Mouse (Mus musculus) forebrain, embryonic 11.5 days (tissue): Measurements from ENCODE around the gene Cenpb. TPM values are rescaled to one million over a fixed set of nuclear protein-coding genes. Genes with fewer than 3 reads are reported as not detected.
A peak's percentile ranks its signal among the peaks of the same experiment; 100 is the strongest.

Source experiments
- ATAC-seq: fragments of 200-750 bp; cut with Nextera tagmentation; replicated peaks from 2 replicates; pipeline ENCODE4 v1.8.0; 2017; ENCODE audit warnings: moderate TSS enrichment; ENCODE audit not compliant: low FRiP score
- DNase-seq: peaks from one replicate; pipeline ENCODE4 v3.0.0-alpha.2; 2017; ENCODE audit warnings: low spot score
- H3K27ac ChIP-seq: fragments of 300-500 bp; sonication (generic); 2 replicates; pipeline ENCODE4 v1.5.1; 2014; ENCODE audit warnings: low read depth, low read length
- H3K27me3 ChIP-seq: fragments of 300-500 bp; sonication (generic); 2 replicates; pipeline ENCODE4 v1.6.1; 2014; ENCODE audit warnings: mild to moderate bottlenecking, low read length, mixed read lengths; ENCODE audit not compliant: control insufficient read depth, insufficient read depth
- H3K36me3 ChIP-seq: fragments of 300-500 bp; sonication (generic); 2 replicates; pipeline ENCODE4 v1.6.1; 2014; ENCODE audit warnings: mild to moderate bottlenecking, low read length, moderate library complexity, mixed read lengths; ENCODE audit not compliant: control insufficient read depth, insufficient read depth
- H3K4me1 ChIP-seq: fragments of 300-500 bp; sonication (generic); replicated peaks from 2 replicates; pipeline ENCODE4 v1.6.1; 2014; ENCODE audit warnings: low read length, mixed read lengths; ENCODE audit not compliant: control insufficient read depth, insufficient read depth
- H3K4me2 ChIP-seq: fragments of 300-500 bp; sonication (generic); 2 replicates; pipeline ENCODE4 v1.6.1; 2014; ENCODE audit warnings: low read depth, mild to moderate bottlenecking, low read length, moderate library complexity, mixed read lengths; ENCODE audit not compliant: severe bottlenecking
- H3K4me3 ChIP-seq: fragments of 300-500 bp; sonication (generic); 2 replicates; pipeline ENCODE4 v1.5.1; 2014; ENCODE audit warnings: low read depth, low read length
- H3K9ac ChIP-seq: fragments of 300-500 bp; sonication (generic); 2 replicates; pipeline ENCODE4 v1.6.1; 2014; ENCODE audit warnings: low read length
- H3K9me3 ChIP-seq: fragments of 300-500 bp; sonication (generic); 2 replicates; pipeline ENCODE4 v1.6.1; 2016; ENCODE audit warnings: low read length, mixed read lengths; ENCODE audit not compliant: control insufficient read depth
- WGBS: fragments of 180-500 bp; shearing (Covaris S2); extraction: QIAGEN DNeasy Blood & Tissue Kit; methylation state at CpG from one replicate; pipeline ENCODE4 v1.1.7; 2014; 5-methylcytosine and 5-hydroxymethylcytosine counted together
- polyA plus RNA-seq: library from polyadenylated mRNA; unstranded; fragments of >200 nt; fragmentation: Nextera tagmentation; extraction: Ambion mirVana; gene quantifications from 2 replicates; pipeline ENCODE4 v1.2.1, GENCODE M21; 2014

The Cenpb gene
- polyA plus RNA-seq, 1 experiment from 2014 or later: 12.3 TPM

DNA sequence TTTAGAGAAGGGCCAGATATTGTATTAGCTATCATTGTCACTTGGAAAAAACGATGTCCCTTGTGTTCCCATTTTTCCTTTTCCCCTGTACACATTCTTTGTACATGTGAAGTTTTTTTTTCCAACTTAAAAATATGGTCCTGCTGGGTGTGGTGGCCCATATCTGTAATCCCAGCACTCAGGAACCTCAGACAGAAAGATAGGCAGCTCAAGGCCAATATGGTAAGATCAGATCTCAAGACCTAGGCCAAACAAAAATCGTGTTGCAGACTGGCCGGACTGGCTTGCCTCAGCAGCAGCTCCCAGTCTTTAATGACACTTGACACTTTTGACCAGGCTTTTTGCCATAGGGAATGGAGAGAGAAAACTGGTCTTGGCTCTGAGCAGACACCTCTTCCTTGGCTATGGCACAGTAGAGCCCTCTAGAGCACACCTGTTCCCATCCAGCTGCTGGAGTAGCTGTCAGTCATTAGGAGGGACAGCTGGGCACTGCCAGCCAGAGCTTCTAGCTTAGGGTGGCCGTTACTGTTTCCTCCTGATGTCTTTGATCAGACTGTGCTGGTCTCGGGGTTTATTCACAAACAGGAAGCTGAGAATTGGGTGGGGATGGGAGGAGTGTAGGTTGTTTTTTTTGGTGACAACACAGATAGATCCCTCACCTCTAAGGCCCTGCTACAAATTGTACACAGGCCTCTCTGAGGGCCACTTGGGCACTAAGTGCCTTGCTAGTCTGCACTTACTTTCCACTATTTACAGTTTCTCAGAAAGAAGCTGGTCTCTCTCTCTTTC, 9.8 kb upstream of the Cenpb start:
- H3K36me3 ChIP-seq: peaks cover 9% of the 10 kb centered on the region
- peak overlapping the region; percentile 33 for H3K4me2 ChIP-seq
- WGBS: 42% methylated on average over 5 of the region's 5 CpGs
- H3K27ac ChIP-seq: peak overlapping the region; percentile 81
- peak overlapping the region; percentile 27; the same call in 1 of the 2 replicates for H3K9ac ChIP-seq
- H3K9me3 ChIP-seq: no peaks in the 10 kb centered on the region
- H3K27me3 ChIP-seq: no peaks in the 10 kb centered on the region
- H3K4me1 ChIP-seq: peaks cover 24% of the 10 kb centered on the region
- DNase-seq (no peak), ATAC-seq (no peak)
- peak overlapping the region; percentile 2; the same call in 1 of the 2 replicates for H3K4me3 ChIP-seq

DNA sequence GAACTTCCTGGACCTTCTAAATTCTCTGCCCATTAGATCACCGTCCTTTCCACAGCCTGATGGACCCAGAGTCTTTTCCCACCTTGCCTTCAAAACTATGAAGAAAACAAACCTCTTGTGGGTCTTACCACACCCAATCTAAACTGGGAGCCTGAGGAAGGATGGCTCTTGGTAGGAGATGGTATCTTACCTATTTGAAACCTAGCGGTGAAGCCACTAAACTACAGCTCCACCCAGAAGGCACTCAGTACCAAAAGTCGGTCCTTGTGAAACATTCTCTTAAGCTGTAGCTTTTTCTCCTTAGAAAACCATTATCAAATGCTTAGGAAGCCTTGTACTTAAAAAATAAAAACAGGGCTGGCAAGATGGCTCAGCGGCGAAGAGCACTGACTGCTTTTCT, 8.4 kb upstream of the Cenpb start:
- WGBS: 97% methylated on average over 5 of the region's 5 CpGs

DNA sequence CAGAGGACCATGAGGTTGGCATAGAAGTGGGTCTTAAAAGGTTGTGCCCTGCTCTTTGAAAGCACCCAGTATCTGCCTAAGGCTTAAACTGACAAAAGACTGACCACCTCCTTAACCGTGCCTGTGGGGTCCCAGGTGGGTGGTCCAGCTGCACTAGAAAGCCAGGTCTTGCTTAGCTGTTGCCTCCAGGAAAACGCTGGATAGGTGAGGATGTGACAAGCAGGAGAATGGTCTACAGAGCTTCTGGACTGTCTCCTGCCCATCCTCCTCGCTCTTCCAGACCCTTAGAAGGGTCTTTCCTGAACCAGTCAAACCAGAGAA, 7.7 kb upstream of the Cenpb start:
- Histone ChIP-seq H3K27me3 (no peaks in the 10 kb centered on the region), H3K27ac (peak overlapping the region; percentile 48; the same call in 1 of the 2 replicates), H3K4me3 (peak overlapping the region; percentile 44), H3K4me2 (peak overlapping the region; percentile 65), H3K9ac (peak overlapping the region; percentile 89), H3K4me1 (peaks cover 24% of the 10 kb centered on the region), H3K36me3 (peaks cover 5% of the 10 kb centered on the region), H3K9me3 (no peaks in the 10 kb centered on the region)
- ATAC-seq (no peak), DNase-seq (no peak)
- 13% methylated on average over 3 of the region's 3 CpGs for WGBS

More for the DNA sequence above, 8.4 kb upstream of the Cenpb start:
- DNase-seq: no peak
- H3K9me3 ChIP-seq: no peaks in the 10 kb centered on the region
- peak overlapping the region; percentile 44 for H3K4me3 ChIP-seq
- H3K27me3 ChIP-seq: no peaks in the 10 kb centered on the region
- ATAC-seq: no peak
- H3K9ac ChIP-seq: no peak overlapping the region
- no peak overlapping the region for H3K27ac ChIP-seq
- H3K4me1 ChIP-seq: peaks cover 24% of the 10 kb centered on the region
- H3K4me2 ChIP-seq: peak overlapping the region; percentile 65; the same call in 1 of the 2 replicates
- H3K36me3 ChIP-seq: peaks cover 5% of the 10 kb centered on the region

DNA sequence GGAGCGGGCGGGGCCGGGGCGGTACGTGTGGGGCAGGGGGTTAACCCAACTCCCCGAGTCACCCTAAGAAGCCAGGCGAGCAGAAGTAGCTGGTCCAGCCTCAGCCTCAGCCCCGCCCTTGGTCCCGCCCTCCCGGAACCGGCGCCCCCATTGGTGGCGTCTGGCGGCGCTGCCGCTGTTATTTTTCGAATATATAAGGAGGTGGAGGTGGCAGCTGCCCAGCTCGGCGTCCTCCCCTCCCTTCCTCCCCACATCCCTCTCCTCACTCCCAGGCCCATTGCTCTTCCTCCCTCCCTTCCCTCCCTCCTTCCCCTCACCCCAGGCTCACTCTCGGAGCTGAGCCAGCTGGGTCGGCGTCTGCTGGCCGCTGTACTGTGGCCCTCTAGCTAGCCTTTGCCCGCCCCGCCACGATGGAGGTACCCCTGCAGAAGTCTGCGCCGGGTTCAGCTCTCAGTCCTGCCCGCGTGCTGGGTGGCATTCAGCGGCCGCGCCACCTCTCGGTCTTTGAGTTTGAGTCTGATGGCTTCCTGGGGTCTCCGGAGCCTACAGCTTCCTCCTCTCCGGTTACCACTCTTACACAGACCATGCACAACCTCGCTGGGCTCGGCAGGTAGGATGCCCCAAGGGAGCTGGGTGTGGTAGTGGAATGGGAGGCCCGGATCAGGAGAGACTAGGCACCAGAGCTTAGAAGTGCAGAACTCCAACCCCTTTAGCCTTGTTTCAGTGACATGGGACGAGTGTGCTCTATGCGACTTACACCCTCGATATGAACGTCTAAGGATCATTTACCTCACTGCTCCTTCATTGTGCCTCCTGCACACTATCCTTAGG, 7.1 kb upstream of the Cenpb start, which contains the start of the genes Cdc25b and Spef1:
Gene Cdc25b, plus strand, starts transcription at position 179 of the 831 bp plus-strand sequence.
Gene Spef1, minus strand, starts transcription at position 512 of the 831 bp plus-strand sequence.
- Histone ChIP-seq H3K4me2 (peak within 1 kb of the TSS; percentile 65), H3K4me3 (peak within 1 kb of the TSS; percentile 44), H3K27ac (peak within 1 kb of the TSS; percentile 48), H3K4me1 (peaks cover 24% of the 10 kb centered on the region), H3K27me3 (no peaks in the 10 kb centered on the region), H3K9ac (peak within 1 kb of the TSS; percentile 89), H3K36me3 (peaks cover 5% of the 10 kb centered on the region), H3K9me3 (no peaks in the 10 kb centered on the region)
- ATAC-seq (peak; percentile 81), DNase-seq (peak; percentile 93)
- WGBS: under 1% methylated on average over 43 of the region's 43 CpGs

DNA sequence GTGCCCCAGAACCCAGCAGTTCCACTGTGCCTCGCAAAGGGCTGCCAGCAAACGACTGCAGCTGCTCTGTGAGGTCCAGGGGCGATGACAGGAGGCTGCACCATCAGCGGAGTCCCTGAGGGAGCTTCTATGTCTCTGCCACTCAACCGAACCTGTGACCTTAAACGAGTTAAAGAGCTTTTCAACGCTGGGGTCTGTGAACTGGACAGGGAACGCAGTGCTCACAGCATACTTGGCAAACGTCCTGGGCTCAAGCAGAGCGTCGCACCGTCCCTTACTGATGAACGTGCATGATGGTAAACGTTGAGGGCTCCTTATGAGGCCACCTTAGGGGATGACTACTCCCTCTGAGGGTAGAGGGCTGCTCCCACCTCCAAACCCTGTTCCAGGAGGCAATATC, 6.5 kb upstream of the Cenpb start:
- peaks cover 21% of the 10 kb centered on the region for H3K4me1 ChIP-seq

DNA sequence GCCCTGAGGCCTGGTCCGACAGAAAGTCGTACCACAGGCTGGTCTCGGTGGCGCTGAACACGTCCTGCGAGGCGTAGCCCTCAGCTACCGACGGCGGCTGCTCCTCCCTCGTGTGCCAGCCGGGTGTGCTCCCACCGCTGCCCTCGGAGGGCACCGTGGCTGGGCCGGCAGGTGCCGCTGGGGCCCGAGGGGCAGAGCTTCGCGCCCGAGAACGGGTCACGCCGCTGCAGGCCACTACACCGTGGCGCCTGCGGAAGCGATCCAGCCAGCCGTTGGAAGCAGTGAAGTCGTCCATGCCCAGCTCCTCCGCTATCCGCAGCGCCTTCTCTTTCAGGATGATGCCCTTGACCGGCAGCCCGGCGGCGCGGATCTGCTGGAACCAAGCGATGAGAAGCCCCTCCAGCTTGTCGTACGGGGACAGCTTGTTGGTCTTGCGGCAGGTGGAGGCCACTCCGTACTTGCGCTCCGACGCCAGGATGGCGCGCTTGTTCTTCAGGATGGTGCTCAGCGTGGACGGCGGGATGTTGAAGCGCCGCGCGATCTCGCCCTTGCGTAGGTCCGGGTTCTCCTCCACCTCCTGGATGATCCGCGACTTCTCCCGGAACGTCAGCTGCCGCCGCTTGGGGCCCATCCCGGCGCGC, 501 bp downstream of the Cenpb start:
- Histone ChIP-seq H3K4me2 (peak overlapping the region; percentile 97), H3K9me3 (no peaks in the 10 kb centered on the region), H3K27me3 (no peaks in the 10 kb centered on the region), H3K9ac (peak overlapping the region; percentile 97), H3K36me3 (no peaks in the 10 kb centered on the region), H3K4me3 (peak overlapping the region; percentile 82), H3K27ac (peak overlapping the region; percentile 76), H3K4me1 (peaks cover 19% of the 10 kb centered on the region)
- WGBS: under 1% methylated on average over 62 of the region's 67 CpGs
- peak; percentile 83 for DNase-seq
- peak; percentile 56 for ATAC-seq

More for the DNA sequence above, 6.5 kb upstream of the Cenpb start:
- Histone ChIP-seq H3K27ac (peak overlapping the region; percentile 42; the same call in 1 of the 2 replicates), H3K36me3 (no peaks in the 10 kb centered on the region), H3K9ac (peak overlapping the region; percentile 89), H3K9me3 (no peaks in the 10 kb centered on the region), H3K4me2 (peak overlapping the region; percentile 65), H3K27me3 (no peaks in the 10 kb centered on the region), H3K4me3 (peak overlapping the region; percentile 44)
- ATAC-seq (no peak; the same call in 1 of the 2 replicates), DNase-seq (no peak)
- under 1% methylated on average over 14 of the region's 14 CpGs for WGBS

DNA sequence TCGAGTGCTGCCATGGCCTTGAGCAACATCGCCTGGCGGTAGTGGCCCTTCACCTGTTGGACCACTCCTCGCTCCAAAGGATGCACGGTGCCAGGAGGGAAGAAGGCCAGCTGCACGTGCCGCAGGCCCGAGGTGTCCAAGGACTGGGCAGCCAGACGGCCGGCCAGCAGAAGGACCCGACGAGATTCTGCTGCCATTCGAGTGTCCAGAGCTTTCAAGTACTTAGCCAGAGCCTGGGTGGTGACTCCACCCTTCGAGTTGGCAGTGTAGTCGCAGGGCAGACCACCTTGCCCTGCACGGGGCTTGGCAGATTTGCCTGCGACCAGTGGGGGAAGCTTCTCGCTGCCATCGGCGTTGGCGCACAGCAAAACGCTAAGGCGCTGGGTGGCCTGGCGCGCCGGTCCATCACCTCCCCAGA, 1.0 kb downstream of the Cenpb start:
- peak overlapping the region; percentile 82 for H3K4me3 ChIP-seq
- H3K4me1 ChIP-seq: peaks cover 19% of the 10 kb centered on the region
- ATAC-seq: peak; percentile 5; the same call in 1 of the 2 replicates
- H3K36me3 ChIP-seq: no peaks in the 10 kb centered on the region
- 26% methylated on average over 25 of the region's 26 CpGs for WGBS
- H3K27ac ChIP-seq: peak overlapping the region; percentile 76; the same call in 1 of the 2 replicates
- peak overlapping the region; percentile 97 for H3K9ac ChIP-seq
- peak overlapping the region; percentile 97 for H3K4me2 ChIP-seq
- H3K9me3 ChIP-seq: no peaks in the 10 kb centered on the region
- peak; percentile 58 for DNase-seq
- no peaks in the 10 kb centered on the region for H3K27me3 ChIP-seq

DNA sequence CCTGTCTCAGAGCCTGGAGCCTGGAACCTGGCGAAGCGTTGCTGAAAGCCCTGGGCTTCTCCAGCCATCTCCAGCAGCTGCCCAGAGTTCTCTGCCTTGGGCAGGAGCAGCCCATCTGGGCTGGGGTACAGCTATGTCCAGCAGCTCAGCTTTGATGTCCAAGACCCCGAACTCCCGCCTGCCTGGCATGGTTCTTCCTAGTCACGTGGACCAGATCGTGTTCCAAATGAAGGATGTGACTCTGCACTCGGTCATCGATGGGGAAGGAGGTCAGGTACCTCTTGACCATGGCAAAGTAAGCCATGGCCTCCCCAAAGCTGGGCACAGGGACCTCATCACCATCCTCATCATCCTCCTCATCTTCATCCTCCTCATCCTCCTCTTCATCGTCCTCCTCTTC, 1.9 kb downstream of the Cenpb start:
- Histone ChIP-seq H3K9me3 (no peaks in the 10 kb centered on the region), H3K9ac (peak overlapping the region; percentile 41), H3K27me3 (peaks cover 5% of the 10 kb centered on the region; the same call in 1 of the 2 replicates), H3K4me2 (peak overlapping the region; percentile 97), H3K36me3 (no peaks in the 10 kb centered on the region; the same call in 1 of the 2 replicates), H3K27ac (no peak overlapping the region), H3K4me3 (peak overlapping the region; percentile 82), H3K4me1 (peaks cover 19% of the 10 kb centered on the region)
- ATAC-seq: no peak
- DNase-seq: no peak
- 91% methylated on average over 9 of the region's 9 CpGs for WGBS
